Mouse (Mus musculus) A20 (cell line): ENCODE measurements around the gene Eva1c.
A peak's percentile ranks its signal among the peaks of the same experiment; 100 is the strongest.
"Not testable (repeated sequence)": the region's sequence is repeated elsewhere in the genome, so short reads cannot be mapped to it uniquely, and the experiment has no call there.

Experiments used
- DNase-seq: peaks from one replicate; pipeline ENCODE4 v3.0.0-alpha.2; 2011; ENCODE audit warnings: low read depth, low spot score

Eva1c gene

DNA sequence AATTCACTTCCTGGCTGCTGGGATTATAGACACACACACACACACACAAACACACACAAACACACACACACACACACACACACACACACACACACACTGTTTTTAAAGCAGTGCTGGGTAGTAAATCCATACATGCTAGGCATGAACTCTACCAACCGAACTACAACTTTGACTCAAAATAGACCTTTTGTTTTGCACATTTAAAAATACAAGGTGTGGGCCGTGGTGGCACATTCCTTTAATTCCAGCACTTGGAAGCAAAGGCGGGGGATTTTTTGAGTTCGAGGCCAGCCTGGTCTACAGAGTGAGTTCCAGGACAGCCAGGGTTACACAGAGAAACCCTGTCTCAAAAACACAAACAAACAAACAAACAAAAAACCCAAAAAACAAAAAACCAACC is 2.5 kb upstream of the Eva1c start:
- not testable (repeated sequence) for DNase-seq

DNA sequence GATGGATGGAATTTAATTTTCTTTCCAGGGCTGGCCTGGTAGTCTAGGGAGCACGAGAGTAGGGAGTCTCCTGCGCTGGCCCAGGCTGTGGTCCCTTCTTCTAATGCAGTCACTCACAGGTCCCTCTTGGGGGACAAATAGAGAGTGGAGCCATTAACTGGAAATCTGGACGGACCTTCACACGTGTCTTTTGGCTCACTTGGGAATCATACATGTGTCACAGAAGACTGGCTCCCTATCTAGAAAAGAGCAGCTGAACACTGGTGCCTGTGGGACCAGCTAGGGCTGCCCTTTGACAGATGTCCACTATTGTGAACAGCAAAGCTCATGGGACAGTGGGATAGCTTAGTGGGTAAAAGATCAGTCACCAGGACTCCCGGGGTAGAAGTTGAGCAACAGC is 478 bp upstream of the Eva1c start:
- no peak for DNase-seq

DNA sequence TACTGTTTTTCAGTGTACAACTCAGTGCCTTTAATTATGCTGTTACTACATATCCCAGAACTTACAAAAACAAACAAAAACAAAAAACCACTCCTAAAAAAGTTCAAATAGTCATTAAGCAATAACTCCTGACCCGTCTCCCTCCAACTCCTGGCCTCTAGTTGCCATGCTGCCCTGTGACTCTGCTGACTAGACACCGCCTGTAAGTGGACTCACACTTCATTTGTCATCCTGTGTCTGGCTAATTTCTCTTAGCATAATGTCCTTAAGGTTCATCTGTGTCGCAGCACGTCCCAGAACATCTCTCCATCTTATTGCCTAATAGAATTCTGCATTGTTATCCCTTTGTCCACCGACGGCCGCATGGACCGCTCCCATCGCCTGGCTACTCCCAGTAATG is 979 bp downstream of the Eva1c start:
- no peak for DNase-seq

DNA sequence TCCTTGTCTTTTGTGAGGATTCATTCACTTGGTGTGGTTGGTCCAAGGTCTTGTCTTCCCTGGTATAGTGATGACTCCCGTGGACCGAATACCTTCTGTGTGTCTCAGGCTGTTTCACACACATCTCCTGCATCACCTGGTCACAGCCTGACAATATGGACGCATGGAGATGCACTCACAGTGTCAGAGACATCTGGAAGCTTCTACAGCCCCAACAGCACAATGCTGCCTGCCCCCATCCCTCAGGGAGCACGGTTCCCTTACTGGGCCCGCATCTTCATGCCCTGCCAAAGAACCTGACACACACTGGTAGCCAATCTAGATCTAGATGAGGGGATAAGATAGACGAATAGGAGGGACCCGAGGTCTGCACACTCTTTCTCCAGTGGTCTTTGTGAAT is 2.6 kb downstream of the Eva1c start:
- DNase-seq = no peak

DNA sequence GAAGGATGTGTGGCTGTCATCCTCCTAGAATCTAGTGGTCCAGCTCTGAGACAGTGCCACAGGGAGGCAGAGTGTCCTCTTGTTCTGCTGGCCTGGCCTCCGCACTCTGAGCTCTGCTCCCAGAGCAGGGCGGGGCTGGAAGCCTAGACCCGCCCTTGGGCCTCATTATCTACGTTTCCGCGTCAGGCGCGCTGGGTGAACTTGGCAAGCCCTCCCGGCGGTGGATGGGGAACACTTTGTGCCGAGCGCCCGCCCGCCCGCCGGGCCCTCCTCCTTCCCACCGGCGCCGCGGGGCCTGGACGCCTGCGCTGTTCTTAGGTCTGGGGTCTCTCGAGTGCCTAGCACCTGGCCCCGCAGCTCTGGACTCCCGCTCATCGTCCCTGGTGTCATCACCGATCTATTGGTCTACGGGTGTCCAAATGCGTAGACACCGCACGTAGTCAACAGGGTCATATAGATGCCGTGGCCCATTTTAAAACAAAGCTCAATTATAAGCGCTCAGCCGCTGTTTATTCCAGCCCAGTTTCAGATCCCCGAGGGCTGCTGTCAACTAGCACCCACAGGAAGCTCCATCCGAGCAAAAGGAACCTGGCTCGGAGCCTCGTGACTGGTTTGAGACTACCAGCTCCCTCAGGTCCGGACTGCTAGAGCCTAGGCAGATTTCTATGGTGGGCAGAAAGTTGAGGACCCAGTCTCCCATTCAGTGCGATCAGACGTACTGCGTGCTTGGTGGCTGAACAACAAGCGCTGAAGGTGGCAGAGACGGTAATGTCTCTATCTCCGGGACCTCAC is 3.6 kb downstream of the Eva1c start:
- DNase-seq = no peak

DNA sequence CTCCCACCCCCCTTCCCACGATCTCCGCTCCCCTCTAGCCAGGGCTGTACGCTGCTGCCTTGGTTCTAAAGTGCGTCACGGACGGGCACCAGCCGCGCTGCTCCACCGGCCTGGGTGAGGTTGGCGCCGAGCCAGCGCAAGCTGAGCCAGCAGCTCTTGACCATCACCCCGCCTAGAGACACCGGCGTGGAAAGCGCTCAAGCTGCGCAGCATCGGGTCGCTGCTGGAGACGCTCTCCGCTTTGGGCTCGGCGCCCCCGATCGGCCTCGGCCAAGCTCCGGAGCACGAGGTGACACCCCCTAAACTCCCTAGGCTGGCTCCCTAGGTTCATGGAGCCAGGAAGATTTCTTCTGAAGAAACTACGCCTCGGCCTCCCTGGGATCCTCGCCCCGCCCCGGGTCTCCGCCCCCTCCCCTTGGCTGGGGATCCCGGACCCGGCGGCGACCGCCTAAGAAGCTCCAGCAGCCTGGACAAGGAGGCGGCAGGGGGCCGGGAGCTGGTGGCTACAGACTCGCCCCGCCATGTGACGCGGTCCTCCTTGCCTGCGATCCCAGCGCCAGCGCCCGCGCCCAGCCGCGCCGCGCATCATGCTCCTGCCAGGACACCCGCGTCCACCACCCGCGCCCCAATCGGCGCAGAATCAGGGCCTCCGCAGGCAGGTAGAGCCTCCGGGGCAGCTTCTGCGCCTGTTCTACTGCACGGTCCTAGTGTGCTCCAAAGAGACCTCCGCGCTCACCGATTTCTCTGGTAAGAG is 4.3 kb downstream of the Eva1c start:
- no peak for DNase-seq

DNA sequence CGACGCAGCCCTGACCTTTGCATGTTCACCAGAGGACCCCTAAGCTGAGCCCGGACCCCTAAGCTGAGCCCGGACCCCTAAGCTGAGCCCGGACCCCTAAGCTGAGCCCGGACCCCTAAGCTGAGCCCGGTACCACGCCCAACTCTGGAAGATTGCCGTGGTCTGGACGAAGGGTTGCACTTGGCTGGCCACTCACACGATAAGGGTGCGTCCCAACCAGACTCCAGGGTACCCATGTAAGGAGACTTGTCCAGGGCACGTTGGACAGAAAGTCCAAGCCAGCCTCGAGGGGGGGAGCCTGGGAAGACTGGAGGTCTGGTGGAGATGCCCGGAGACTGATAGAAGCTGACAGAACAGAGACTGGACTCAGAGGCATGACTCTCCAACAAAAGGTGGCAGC is 5.2 kb downstream of the Eva1c start:
- DNase-seq = no peak

DNA sequence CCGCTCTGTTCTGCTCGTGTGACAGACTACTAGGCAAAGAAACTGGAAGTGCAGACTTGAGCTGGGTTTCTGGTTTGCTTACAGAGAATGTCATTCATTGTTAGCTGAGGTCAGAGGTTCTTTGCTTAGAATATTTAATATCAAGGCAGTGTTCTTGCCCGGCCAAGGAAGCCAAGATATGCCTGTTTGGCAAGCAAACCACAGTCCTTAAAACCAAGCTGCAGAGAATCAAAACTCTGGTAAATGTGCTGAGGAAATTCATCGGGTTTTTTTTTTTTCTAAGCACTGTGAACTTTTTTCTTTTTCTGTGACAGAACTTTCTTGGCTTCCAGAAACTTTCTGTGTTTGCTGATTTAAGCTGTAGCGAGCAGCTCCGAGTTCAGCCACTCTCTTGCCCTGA is 6.0 kb downstream of the Eva1c start:
- DNase-seq = no peak

DNA sequence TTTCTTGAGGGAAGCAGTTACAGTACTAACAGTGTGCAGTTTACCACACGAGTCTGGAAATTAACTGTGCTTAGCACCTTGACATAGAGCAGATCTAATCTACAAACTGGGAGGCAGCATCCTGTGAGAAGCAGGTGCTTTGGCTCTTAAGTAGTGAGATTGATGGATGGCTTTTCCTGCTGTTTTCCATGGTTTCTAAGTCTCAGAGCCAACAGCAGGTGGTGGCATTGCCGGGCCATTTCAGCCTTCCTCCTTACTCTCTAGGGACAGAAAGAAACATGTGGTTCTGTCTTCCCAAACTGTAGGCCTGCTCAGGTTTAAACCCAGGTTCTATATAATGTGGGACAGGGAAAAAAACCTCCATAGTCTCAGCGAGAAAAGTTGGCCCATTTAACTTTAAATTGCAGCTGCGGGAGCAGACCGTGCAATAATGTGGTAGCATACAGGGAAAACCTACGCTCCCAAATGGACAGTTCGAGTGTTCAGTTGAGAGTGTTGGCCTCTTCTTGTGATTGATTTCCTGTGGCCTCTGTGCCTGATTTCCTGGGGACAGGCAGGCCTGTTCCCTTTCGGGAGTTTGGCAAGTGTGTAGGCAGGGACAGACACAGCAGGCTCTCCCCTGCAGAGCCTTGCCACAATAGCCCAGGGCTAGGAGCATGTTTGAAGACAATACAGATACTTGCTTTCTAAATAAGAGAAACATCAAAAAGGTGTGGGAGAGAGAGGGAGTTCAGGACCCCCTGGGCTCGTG is 6.7 kb downstream of the Eva1c start:
- no peak for DNase-seq

DNA sequence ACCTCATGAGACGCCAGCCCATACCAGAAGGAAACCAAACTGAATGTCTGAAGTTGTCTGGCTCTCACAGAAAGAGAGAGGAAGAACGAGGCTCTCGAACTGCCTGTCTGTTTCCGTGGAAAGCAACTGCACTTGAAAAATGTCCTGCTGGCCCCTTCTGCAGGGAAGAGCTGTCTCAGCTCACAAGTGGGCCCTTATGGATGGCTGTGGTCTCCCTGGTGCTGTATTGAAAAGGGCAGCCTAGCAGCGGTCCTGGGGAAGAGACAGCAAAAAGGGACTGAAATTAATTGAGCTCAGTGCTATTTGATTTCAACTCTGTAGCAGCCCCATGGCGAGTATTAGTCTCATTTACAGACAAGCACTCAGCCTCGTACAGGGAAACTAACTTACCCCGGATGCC is 10.9 kb downstream of the Eva1c start:
- DNase-seq = no peak

DNA sequence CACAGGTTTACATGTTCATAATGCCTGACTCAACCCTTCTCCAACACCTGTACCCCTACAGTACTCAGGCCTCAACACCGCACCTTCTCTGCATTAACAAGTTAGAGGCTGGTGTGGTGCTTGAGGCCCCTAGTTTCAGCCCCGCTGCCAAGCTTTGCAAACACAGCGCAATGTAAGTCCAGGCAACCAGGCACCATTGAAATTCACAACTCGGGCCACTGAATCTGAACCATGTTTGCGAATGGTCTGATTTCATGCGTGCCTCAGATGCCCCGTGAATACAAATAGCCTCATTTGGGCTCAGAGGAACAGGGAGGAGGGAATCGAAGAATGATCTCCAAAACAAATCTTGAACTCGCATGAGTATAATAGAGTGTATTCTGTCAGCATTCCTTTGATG is 15.6 kb downstream of the Eva1c start:
- DNase-seq = no peak

DNA sequence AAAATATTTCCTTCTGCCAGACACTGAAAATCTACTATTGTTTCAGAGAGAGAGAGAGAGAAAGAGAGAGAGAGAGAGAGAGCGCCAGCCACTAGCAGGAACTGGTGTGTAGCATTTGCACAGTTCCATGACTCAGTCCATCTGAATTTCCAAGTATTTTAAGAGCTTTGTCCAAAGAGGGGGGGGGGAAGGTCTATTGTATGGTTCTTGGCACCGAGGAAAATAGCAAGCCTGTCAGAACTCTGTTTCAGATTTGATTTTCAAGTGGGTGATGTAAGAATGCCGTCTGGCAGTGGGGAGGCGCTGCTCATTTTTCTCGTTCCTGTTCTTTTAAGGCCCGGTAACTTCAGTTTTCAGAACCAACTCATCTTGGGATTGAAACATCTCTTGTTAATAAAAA is 18.5 kb downstream of the Eva1c start:
- DNase-seq = no peak

DNA sequence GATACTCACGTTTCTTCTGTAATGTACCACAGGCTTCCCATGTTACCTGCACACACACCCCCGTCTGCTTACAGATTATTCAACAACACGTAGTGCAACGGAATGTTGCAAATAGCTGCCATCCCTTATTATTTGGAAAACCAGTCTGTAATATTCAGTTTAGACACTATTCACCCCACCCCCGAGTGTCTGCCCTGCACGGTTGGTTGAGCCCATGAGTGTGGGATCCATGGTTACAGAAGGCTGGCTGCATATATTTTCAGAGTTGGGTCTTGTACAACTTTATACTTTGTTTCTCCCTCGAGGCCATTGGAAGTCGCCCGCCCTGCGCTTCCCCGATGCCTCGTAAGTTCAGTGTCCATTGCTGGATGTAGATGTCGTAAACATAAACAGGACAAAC is 19.1 kb downstream of the Eva1c start:
- DNase-seq = no peak

DNA sequence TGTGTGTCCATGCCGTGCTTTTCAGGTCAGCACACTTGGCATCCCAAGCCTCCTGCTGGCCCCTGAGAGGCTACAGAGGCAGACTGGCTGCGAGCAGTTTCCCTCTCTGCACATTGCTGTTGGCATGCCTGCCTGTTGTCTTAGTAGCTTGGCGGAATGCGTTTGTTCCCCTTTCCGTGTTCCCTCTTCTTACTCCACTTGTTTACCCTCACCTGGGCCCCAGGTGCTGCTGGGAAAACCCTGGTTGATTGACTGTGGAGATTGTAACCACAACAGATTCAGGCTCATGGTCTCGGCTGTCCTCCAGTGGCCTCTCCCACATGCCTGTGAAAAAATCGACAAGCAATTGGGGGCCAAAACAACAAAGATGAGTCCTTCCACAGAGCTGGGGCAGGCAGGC is 22.2 kb downstream of the Eva1c start:
- DNase-seq = peak; percentile 10

DNA sequence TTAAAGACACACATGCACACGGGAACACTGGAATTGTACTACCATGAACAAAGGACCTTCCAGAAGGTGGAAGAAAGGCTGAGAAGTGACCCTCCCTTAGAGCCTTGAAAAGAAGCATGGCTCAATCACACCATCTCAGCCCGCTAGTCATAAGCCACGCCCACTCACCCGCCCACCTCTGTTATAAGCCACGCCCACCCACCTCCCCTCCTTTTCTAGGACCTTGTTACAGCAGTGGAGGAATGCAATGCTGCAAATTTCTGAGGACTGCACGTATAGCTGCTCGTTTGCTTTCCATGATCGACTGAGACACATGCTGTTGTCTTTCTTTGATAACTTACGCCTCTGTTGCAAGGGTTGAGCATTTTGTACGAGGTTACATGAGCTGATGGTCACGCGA is 22.7 kb downstream of the Eva1c start:
- DNase-seq = peak; percentile 8

DNA sequence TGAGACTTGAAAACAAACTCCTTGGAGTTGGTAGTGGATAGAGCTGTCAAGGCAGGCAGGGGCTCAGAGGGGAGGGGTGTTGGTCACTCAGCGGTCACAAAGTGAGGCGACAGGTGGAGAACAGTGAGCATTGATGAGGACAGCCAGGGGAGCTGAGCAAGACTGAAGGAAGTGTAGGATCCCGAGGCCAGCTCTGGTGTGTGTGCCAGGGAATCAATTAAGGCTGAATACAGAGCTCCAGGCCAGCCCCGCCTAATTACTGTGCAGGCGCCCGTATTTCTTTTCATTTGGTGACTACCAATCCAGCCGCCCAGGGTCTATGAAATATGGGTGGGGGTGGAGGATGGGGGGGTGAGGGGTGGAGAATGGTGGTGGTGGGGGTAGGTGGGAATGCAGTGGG is 24.4 kb downstream of the Eva1c start:
- no peak for DNase-seq

DNA sequence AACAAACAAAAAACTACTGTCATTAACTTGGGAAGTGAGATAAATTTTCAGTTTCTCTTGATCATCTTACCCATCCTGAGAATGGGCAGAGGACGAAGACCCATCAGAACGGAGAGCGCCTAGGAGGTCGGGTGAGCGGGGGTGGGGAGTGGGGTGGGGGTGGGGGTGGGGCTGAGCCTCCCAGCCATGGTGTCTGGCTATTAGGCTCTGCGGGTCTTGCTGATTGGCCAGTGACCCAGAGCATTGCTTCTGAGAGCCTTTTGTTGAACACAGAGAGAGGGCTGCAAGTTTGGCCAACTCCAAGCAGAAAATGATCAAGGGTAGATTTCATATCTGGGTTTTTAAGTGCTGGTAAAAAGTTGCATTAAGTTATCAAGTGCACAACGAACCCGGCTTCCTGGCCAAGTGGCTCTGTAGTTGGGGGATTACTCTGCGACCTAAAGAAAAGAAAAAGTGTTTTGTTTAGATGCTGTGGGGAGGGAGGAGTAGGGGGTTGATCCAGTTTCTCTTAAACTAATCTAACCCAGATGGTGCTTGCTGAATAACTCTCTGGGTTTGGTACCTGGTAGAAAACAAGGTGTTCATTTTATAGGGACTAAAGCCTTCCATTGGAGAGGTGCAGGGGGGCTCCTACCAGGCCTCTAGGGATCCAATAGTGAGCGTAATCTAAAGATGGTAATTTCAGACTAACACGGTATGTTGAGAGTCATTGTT is 25.3 kb downstream of the Eva1c start:
- no peak for DNase-seq

DNA sequence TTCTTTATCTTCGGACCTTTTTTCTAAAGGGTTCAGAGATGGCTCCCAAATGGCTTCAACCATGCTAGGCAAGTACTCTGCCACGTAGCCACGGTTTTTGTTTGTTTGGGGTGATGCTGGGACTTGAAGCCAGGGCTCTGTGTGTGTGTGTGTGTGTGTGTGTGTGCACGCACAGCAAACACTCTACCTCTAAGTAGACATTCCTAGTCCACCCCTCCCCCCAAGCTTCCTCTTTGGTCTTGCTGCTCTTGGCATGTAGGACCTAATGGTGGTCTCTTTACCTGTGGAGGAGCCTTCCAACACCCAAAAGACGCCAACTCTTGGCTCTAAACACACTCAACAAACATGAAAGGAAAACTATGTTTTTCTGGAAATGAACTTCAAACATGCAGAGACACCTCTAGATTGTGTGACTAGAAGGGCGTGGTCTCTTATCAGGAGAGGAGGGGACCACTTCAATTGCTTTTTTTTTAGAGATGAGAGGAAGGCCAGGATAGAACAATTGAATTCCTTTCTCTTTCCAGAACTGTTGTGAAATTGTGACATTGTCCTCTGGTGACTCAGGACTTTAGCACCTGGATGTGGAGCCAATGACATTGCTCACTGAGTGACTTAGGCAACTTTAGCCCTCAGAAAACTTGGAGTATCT is 30.2 kb downstream of the Eva1c start:
- DNase-seq = no peak

DNA sequence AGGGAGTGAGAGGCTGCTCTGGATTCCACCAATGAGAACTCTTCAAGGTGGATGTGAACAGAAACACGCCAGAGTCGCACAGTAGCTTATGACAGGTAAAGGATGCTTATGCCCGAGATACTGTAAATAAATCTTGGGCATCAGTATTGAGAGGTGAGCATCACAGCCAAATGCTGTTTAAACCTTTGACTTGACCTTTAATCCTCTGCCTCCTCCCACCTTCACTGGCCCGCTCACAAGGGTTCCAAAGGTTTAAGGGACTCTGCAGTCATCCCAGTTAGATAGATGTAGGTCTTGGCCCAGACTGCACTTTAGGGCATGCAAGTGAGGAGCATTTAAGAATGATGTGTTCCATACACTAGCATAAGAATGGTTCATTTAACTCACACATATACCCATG is 31.7 kb downstream of the Eva1c start:
- DNase-seq = no peak

DNA sequence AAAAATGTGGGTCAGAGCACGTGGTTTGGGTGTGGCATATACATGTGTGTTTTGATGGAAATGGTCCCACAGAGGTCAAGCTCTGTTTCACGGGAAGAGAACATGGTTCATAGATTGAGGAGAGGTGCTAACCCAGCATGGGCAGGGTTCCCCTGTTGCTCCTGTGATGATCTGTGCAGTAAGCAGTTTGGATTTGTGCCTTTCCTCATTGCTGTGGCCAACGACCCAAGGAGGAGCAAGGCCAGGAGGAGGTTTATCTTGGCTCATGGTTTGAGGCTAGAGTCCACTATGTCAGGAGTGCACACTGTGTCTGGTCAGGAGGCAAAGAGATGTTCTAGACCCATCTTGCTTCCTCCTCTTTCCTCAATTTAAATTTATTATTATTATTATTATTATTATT is 36.5 kb downstream of the Eva1c start:
- no peak for DNase-seq

DNA sequence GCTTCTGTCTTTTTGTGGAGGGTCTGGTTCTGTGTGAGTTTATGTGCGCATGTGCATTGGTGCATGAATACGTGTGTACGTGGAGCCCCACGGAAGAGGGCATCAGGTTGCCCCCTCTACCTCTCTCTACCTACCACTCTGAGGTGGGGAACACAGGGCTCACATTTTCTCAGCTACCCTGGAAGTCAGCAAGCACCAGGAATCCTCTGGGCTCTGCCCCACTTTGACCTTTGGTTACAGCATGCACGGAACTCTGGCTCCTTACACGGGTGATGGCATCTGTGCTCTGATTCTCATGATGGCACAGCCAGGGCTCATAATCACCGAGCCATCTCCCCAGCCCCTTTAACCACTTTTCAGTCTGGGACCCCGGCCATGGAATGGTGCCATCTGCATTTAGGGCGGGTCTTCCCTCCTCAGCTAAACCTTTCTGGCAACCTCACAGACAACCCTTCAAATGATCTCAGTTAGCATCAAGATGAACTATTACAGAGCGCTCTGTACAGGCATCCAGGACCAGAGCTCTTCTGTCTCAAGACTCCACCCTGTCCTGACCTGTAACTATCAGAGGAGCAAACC is 37.0 kb downstream of the Eva1c start:
- DNase-seq = no peak
